Mouse (Mus musculus): Measurements from ENCODE around the gene Vps33b. TPM values are rescaled to one million over a fixed set of nuclear protein-coding genes. Genes with fewer than 3 reads are reported as not detected.

The Vps33b gene
- polyA plus RNA-seq (2011; ENCODE audit: insufficient read length, low read depth, missing spikeins): 10.7 and 12.0 TPM in 2 replicates

- peak within 1 kb of the TSS; percentile 64 for H3K27ac ChIP-seq (ENCODE audit: insufficient read depth, low read length)
- no peaks in the 10 kb centered on the region for H3K4me1 ChIP-seq (ENCODE audit: control insufficient read depth, insufficient read depth, low read length)
- TF ChIP-seq CTCF (IDR thresholded peaks at IDR 0.05; ENCODE audit: borderline replicate concordance, insufficient read depth, low read length): no peak
- peak; percentile 72 for TF ChIP-seq POLR2A (IDR thresholded peaks at IDR 0.05; ENCODE audit: low read depth, low read length)
- H3K4me3 ChIP-seq (ENCODE audit: insufficient read depth, low read length): peak within 1 kb of the TSS; percentile 94
These were observed at the start of gene Vps33b for GRCm38 (mm10) chr7:80268897-80269750. Gene Vps33b (plus strand): TSS chr7:80269649.

- TF ChIP-seq POLR2A (IDR thresholded peaks at IDR 0.05; ENCODE audit: low read depth, low read length): no peak
- TF ChIP-seq CTCF (IDR thresholded peaks at IDR 0.05; ENCODE audit: borderline replicate concordance, insufficient read depth, low read length): no peak
- no peak overlapping the region for H3K27ac ChIP-seq (ENCODE audit: insufficient read depth, low read length)
- H3K4me3 ChIP-seq (ENCODE audit: insufficient read depth, low read length): no peak overlapping the region
- H3K4me1 ChIP-seq (ENCODE audit: control insufficient read depth, insufficient read depth, low read length): no peaks in the 10 kb centered on the region
These were observed 49.1 kb upstream of the Vps33b start for GRCm38 (mm10) chr7:80220237-80220797.

- H3K4me3 ChIP-seq (ENCODE audit: insufficient read depth, low read length): no peak overlapping the region
- no peaks in the 10 kb centered on the region for H3K4me1 ChIP-seq (ENCODE audit: control insufficient read depth, insufficient read depth, low read length)
- no peak overlapping the region for H3K27ac ChIP-seq (ENCODE audit: insufficient read depth, low read length)
- TF ChIP-seq POLR2A (IDR thresholded peaks at IDR 0.05; ENCODE audit: low read depth, low read length): no peak
- TF ChIP-seq CTCF (IDR thresholded peaks at IDR 0.05; ENCODE audit: borderline replicate concordance, insufficient read depth, low read length): no peak
These were observed 48.2 kb upstream of the Vps33b start for GRCm38 (mm10) chr7:80221179-80221750.

- H3K27ac ChIP-seq (ENCODE audit: insufficient read depth, low read length): no peak overlapping the region
These were observed 42.4 kb upstream of the Vps33b start for GRCm38 (mm10) chr7:80227065-80227464.

GRCm38 (mm10) chr7:80230196-80230595 lies 39.3 kb upstream of the Vps33b start:
- TF ChIP-seq CTCF (IDR thresholded peaks at IDR 0.05; ENCODE audit: borderline replicate concordance, insufficient read depth, low read length) (no peak), POLR2A (IDR thresholded peaks at IDR 0.05; ENCODE audit: low read depth, low read length) (no peak)
- Histone ChIP-seq H3K27ac (ENCODE audit: insufficient read depth, low read length) (no peak overlapping the region), H3K4me3 (ENCODE audit: insufficient read depth, low read length) (no peak overlapping the region), H3K4me1 (ENCODE audit: control insufficient read depth, insufficient read depth, low read length) (peaks cover 2% of the 10 kb centered on the region)

More at GRCm38 (mm10) chr7:80227065-80227464, 42.4 kb upstream of the Vps33b start:
- Histone ChIP-seq H3K4me3 (ENCODE audit: insufficient read depth, low read length) (no peak overlapping the region), H3K4me1 (ENCODE audit: control insufficient read depth, insufficient read depth, low read length) (no peaks in the 10 kb centered on the region; the same call in 1 of the 2 replicates)
- TF ChIP-seq CTCF (IDR thresholded peaks at IDR 0.05; ENCODE audit: borderline replicate concordance, insufficient read depth, low read length) (no peak), POLR2A (IDR thresholded peaks at IDR 0.05; ENCODE audit: low read depth, low read length) (no peak)

GRCm38 (mm10) chr7:80231971-80232488 lies 37.4 kb upstream of the Vps33b start:
- Histone ChIP-seq H3K4me3 (ENCODE audit: insufficient read depth, low read length) (peak overlapping the region; percentile 66), H3K27ac (ENCODE audit: insufficient read depth, low read length) (peak overlapping the region; percentile 17; the same call in 1 of the 2 replicates), H3K4me1 (ENCODE audit: control insufficient read depth, insufficient read depth, low read length) (peaks cover 2% of the 10 kb centered on the region)
- TF ChIP-seq CTCF (IDR thresholded peaks at IDR 0.05; ENCODE audit: borderline replicate concordance, insufficient read depth, low read length) (no peak), POLR2A (IDR thresholded peaks at IDR 0.05; ENCODE audit: low read depth, low read length) (no peak; the same call in 1 of the 2 replicates)

- Histone ChIP-seq H3K4me3 (ENCODE audit: insufficient read depth, low read length) (peak within 1 kb of the TSS; percentile 92), H3K4me1 (ENCODE audit: control insufficient read depth, insufficient read depth, low read length) (peaks cover 2% of the 10 kb centered on the region), H3K27ac (ENCODE audit: insufficient read depth, low read length) (peak within 1 kb of the TSS; percentile 17; the same call in 1 of the 2 replicates)
- TF ChIP-seq CTCF (IDR thresholded peaks at IDR 0.05; ENCODE audit: borderline replicate concordance, insufficient read depth, low read length) (no peak), POLR2A (IDR thresholded peaks at IDR 0.05; ENCODE audit: low read depth, low read length) (peak; percentile 91)
These were observed 36.9 kb upstream of the Vps33b start, which contains the start of the genes Cib1 and Gdpgp1 for GRCm38 (mm10) chr7:80232489-80233029. Gene Cib1 (minus strand): TSS chr7:80232813. Gene Gdpgp1 (plus strand): TSS chr7:80232865.

GRCm38 (mm10) chr7:80233799-80234198 lies 35.6 kb upstream of the Vps33b start:
- no peak overlapping the region for H3K27ac ChIP-seq (ENCODE audit: insufficient read depth, low read length)
- peaks cover 2% of the 10 kb centered on the region for H3K4me1 ChIP-seq (ENCODE audit: control insufficient read depth, insufficient read depth, low read length)
- peak overlapping the region; percentile 18; the same call in 1 of the 2 replicates for H3K4me3 ChIP-seq (ENCODE audit: insufficient read depth, low read length)
- TF ChIP-seq CTCF (IDR thresholded peaks at IDR 0.05; ENCODE audit: borderline replicate concordance, insufficient read depth, low read length) (no peak), POLR2A (IDR thresholded peaks at IDR 0.05; ENCODE audit: low read depth, low read length) (no peak)

GRCm38 (mm10) chr7:80238542-80238941 lies 30.9 kb upstream of the Vps33b start:
- H3K4me1 ChIP-seq (ENCODE audit: control insufficient read depth, insufficient read depth, low read length): peaks cover 2% of the 10 kb centered on the region; the same call in 1 of the 2 replicates
- TF ChIP-seq CTCF (IDR thresholded peaks at IDR 0.05; ENCODE audit: borderline replicate concordance, insufficient read depth, low read length) (no peak), POLR2A (IDR thresholded peaks at IDR 0.05; ENCODE audit: low read depth, low read length) (no peak)
- H3K4me3 ChIP-seq (ENCODE audit: insufficient read depth, low read length): no peak overlapping the region
- no peak overlapping the region for H3K27ac ChIP-seq (ENCODE audit: insufficient read depth, low read length)

Data from embryonic fibroblast, embryonic 13.5 days (primary cell).